ENCODE assay signal across 19 mouse cellular contexts in the genomic region with DNA sequence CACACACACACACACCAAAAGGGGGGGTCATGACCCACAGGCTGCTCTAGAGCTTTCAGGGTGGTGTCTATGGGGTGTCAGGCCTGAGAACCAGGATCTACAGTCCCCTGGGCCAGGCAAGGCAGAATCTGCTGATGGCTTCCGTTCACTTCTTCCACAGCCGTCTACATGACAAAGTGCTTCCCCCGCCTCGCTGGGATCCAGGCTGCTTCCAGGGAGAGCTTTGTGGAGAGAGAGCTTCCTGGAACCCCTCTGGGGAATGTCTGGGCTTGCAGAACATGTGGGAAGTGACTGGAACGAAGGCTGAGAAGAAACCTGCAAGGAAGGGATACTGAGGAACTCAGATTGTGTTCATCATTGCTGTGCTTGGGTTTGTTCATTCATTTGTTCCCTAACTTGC. TPM values are rescaled to one million over a fixed set of nuclear protein-coding genes. Genes with fewer than 3 reads are reported as not detected.
"Had no signal": no experiment of that assay in that cellular context is flagged by ENCODE, and none has a peak within 500 bp of the region (broad histone marks: within the 10 kb centered on the region; RNA-seq: fewer than 3 reads in every experiment).

No protein-coding gene starts in this region.

- H3K36me3 ChIP-seq: lung, embryonic 15.5 days; midbrain, embryonic 13.5 days; midbrain, embryonic 15.5 days; neural tube, embryonic 12.5 days; stomach, embryonic 15.5 days had no signal

- H3K4me2 ChIP-seq: lung, embryonic 15.5 days; midbrain, embryonic 11.5 days; midbrain, embryonic 13.5 days; midbrain, embryonic 15.5 days; neural tube, embryonic 12.5 days; stomach, embryonic 15.5 days had no signal

- H3K27me3 ChIP-seq: lung, embryonic 15.5 days; midbrain, embryonic 13.5 days; midbrain, embryonic 15.5 days; neural tube, embryonic 12.5 days; stomach, embryonic 15.5 days had no signal

- DNase-seq: lung, adult 2 months; lung, postnatal 14 days; lung, postnatal 36 days; right cerebral cortex, postnatal 14 days; thymus, adult 18-20 months; thymus, postnatal 14 days; thymus, postnatal 36 days had no signal

- H3K4me3 ChIP-seq: lung, embryonic 15.5 days; megakaryocyte, embryonic 14.5 days; midbrain, embryonic 13.5 days; midbrain, embryonic 15.5 days; neural tube, embryonic 12.5 days; stomach, embryonic 15.5 days had no signal

- H3K27ac ChIP-seq: lung, embryonic 15.5 days; macrophage; midbrain, embryonic 13.5 days; midbrain, embryonic 15.5 days; neural tube, embryonic 12.5 days; stomach, embryonic 15.5 days had no signal

- ATAC-seq: lung, postnatal 0 days; midbrain, embryonic 13.5 days; midbrain, embryonic 15.5 days had no signal

- H3K9me3 ChIP-seq: lung, embryonic 15.5 days; megakaryocyte, embryonic 14.5 days; midbrain, embryonic 13.5 days; midbrain, embryonic 15.5 days; neural tube, embryonic 12.5 days; stomach, embryonic 15.5 days had no signal

- H3K4me1 ChIP-seq: lung, embryonic 15.5 days; midbrain, embryonic 13.5 days; neural tube, embryonic 12.5 days; stomach, embryonic 15.5 days had no signal

- H3K9ac ChIP-seq: lung, embryonic 15.5 days; midbrain, embryonic 13.5 days; midbrain, embryonic 15.5 days; neural tube, embryonic 12.5 days; stomach, embryonic 15.5 days had no signal

RNA-seq across cellular contexts. Expression of a gene that starts 9.1 kb away (rescaled TPM):
- polyA plus RNA-seq: lung, adult 2 months; lung, embryonic 15.5 days; lung, postnatal 0 days; macrophage; midbrain, embryonic 11.5 days; midbrain, embryonic 13.5 days; midbrain, embryonic 15.5 days; midbrain, postnatal 0 days; neural tube, embryonic 12.5 days; neural tube, embryonic 14.5 days; spleen, adult 2 months; stomach, embryonic 15.5 days had no signal

RNA-seq across cellular contexts. Expression of a gene that starts 17.9 kb away (rescaled TPM):
- polyA plus RNA-seq: macrophage; midbrain, embryonic 11.5 days; midbrain, embryonic 13.5 days; neural tube, embryonic 14.5 days; spleen, adult 2 months had no signal

RNA-seq across cellular contexts. Expression of a gene that starts 30.1 kb away (rescaled TPM):
- polyA plus RNA-seq: lung, embryonic 15.5 days; lung, postnatal 0 days; macrophage; midbrain, embryonic 11.5 days; midbrain, embryonic 13.5 days; midbrain, embryonic 15.5 days; midbrain, postnatal 0 days; neural tube, embryonic 12.5 days; neural tube, embryonic 14.5 days; spleen, adult 2 months had no signal

RNA-seq across cellular contexts. Expression of a gene that starts 55.4 kb away (rescaled TPM):
- polyA plus RNA-seq: lung, adult 2 months; lung, embryonic 15.5 days; lung, postnatal 0 days; macrophage; neural tube, embryonic 12.5 days; neural tube, embryonic 14.5 days; spleen, adult 2 months had no signal
